Mouse (Mus musculus) kidney, postnatal 0 days (tissue): Measurements from ENCODE around the gene Coro1c. TPM values are rescaled to one million over a fixed set of nuclear protein-coding genes. Genes with fewer than 3 reads are reported as not detected.
A peak's percentile ranks its signal among the peaks of the same experiment; 100 is the strongest.

Experiments used
- ATAC-seq: fragments of 200-750 bp; cut with Nextera tagmentation; replicated peaks from 2 replicates; pipeline ENCODE4 v1.8.0; 2017; ENCODE audit warnings: low read depth, moderate number of reproducible peaks, moderate TSS enrichment, moderate library complexity; ENCODE audit not compliant: low FRiP score
- DNase-seq: peaks from one replicate; pipeline ENCODE4 v3.0.0-alpha.2; 2016; ENCODE audit warnings: low spot score
- H3K27ac ChIP-seq: fragments of 300-500 bp; sonication (generic); 2 replicates; pipeline ENCODE4 v1.5.1; 2014; ENCODE audit warnings: mild to moderate bottlenecking
- H3K27me3 ChIP-seq: fragments of 300-500 bp; sonication (generic); 2 replicates; pipeline ENCODE4 v1.6.1; 2014; ENCODE audit warnings: low read length, mixed read lengths; ENCODE audit not compliant: insufficient read depth
- H3K36me3 ChIP-seq: fragments of 300-500 bp; sonication (generic); 2 replicates; pipeline ENCODE4 v1.6.1; 2014; ENCODE audit warnings: low read length, mixed read lengths; ENCODE audit not compliant: insufficient read depth
- H3K4me1 ChIP-seq: fragments of 300-500 bp; sonication (generic); replicated peaks from 2 replicates; pipeline ENCODE4 v1.6.1; 2014; ENCODE audit warnings: antibody characterized with exemption, low read length, mixed read lengths; ENCODE audit not compliant: insufficient read depth
- H3K4me2 ChIP-seq: fragments of 300-500 bp; sonication (generic); 2 replicates; pipeline ENCODE4 v1.6.1; 2014; ENCODE audit warnings: mild to moderate bottlenecking, low read length, moderate library complexity, mixed read lengths
- H3K4me3 ChIP-seq: fragments of 300-500 bp; sonication (generic); replicated peaks from 2 replicates; pipeline ENCODE4 v1.5.1; 2014; ENCODE audit warnings: low read depth, low read length
- H3K9ac ChIP-seq: fragments of 300-500 bp; sonication (generic); 2 replicates; pipeline ENCODE4 v1.6.1; 2014; ENCODE audit warnings: low read depth, low read length
- H3K9me3 ChIP-seq: fragments of 300-500 bp; sonication (generic); replicated peaks from 2 replicates; pipeline ENCODE4 v1.6.1; 2016; ENCODE audit warnings: low read length, inconsistent platforms, mixed read lengths
- CTCF ChIP-seq: IDR thresholded peaks from 2 replicates; pipeline ENCODE4 v1.5.1; 2016; ENCODE audit warnings: antibody characterized with exemption, low read depth, mild to moderate bottlenecking, moderate library complexity
- WGBS: fragments of 180-500 bp; shearing (Covaris S2); extraction: QIAGEN DNeasy Blood & Tissue Kit; methylation state at CpG from one replicate; pipeline ENCODE4 v1.1.7; 2014; 5-methylcytosine and 5-hydroxymethylcytosine counted together
- polyA plus RNA-seq: library from polyadenylated mRNA; unstranded; fragments of >200 nt; fragmentation: Nextera tagmentation; extraction: Ambion mirVana; gene quantifications from 2 replicates; pipeline ENCODE4 v1.2.1, GENCODE M21; 2015

The Coro1c gene
- polyA plus RNA-seq, 1 experiment from 2014 or later: 69.5 TPM

GRCm38 (mm10) chr5:113864992-113865391 lies 43.6 kb downstream of the Coro1c start:
- Histone ChIP-seq H3K27me3 (no peaks in the 10 kb centered on the region), H3K4me1 (peaks cover 9% of the 10 kb centered on the region), H3K9ac (no peak overlapping the region), H3K4me2 (no peak overlapping the region), H3K36me3 (peaks cover 13% of the 10 kb centered on the region), H3K9me3 (no peaks in the 10 kb centered on the region), H3K27ac (no peak overlapping the region), H3K4me3 (no peak overlapping the region)
- 88% methylated on average over 6 of the region's 6 CpGs for WGBS
- ATAC-seq (no peak), DNase-seq (no peak)
- TF ChIP-seq CTCF: no peak

GRCm38 (mm10) chr5:113863994-113864393 lies 44.6 kb downstream of the Coro1c start:
- 94% methylated on average over 12 of the region's 12 CpGs for WGBS
- no peaks in the 10 kb centered on the region for H3K9me3 ChIP-seq
- no peak overlapping the region for H3K9ac ChIP-seq
- H3K4me3 ChIP-seq: no peak overlapping the region
- no peak for DNase-seq
- H3K27me3 ChIP-seq: no peaks in the 10 kb centered on the region
- H3K36me3 ChIP-seq: peaks cover 13% of the 10 kb centered on the region
- H3K4me2 ChIP-seq: no peak overlapping the region
- no peak for TF ChIP-seq CTCF
- H3K4me1 ChIP-seq: peaks cover 11% of the 10 kb centered on the region
- no peak for ATAC-seq
- no peak overlapping the region for H3K27ac ChIP-seq

GRCm38 (mm10) chr5:113862418-113862817 lies 46.1 kb downstream of the Coro1c start:
- Histone ChIP-seq H3K36me3 (peaks cover 13% of the 10 kb centered on the region), H3K4me3 (no peak overlapping the region), H3K4me1 (0 out of 2 replicates have a peak, but pooled peaks cover 8% of the 10 kb centered on the region), H3K4me2 (no peak overlapping the region), H3K9me3 (no peaks in the 10 kb centered on the region), H3K9ac (no peak overlapping the region), H3K27ac (no peak overlapping the region), H3K27me3 (no peaks in the 10 kb centered on the region)
- WGBS: 87% methylated on average over 4 of the region's 4 CpGs
- ATAC-seq (no peak), DNase-seq (no peak)
- no peak for TF ChIP-seq CTCF

GRCm38 (mm10) chr5:113861294-113861693 lies 47.3 kb downstream of the Coro1c start:
- Histone ChIP-seq H3K9ac (no peak overlapping the region), H3K36me3 (peaks cover 13% of the 10 kb centered on the region), H3K4me3 (no peak overlapping the region), H3K27ac (no peak overlapping the region), H3K9me3 (no peaks in the 10 kb centered on the region), H3K4me1 (0 out of 2 replicates have a peak, but pooled peaks cover 12% of the 10 kb centered on the region), H3K4me2 (no peak overlapping the region), H3K27me3 (no peaks in the 10 kb centered on the region)
- peak; percentile 60 for TF ChIP-seq CTCF
- WGBS: 96% methylated on average over 8 of the region's 8 CpGs
- DNase-seq: no peak
- no peak for ATAC-seq

- Histone ChIP-seq H3K27me3 (no peaks in the 10 kb centered on the region), H3K9me3 (no peaks in the 10 kb centered on the region), H3K36me3 (peaks cover 6% of the 10 kb centered on the region; the same call in 1 of the 2 replicates), H3K4me2 (no peak overlapping the region), H3K4me1 (0 out of 2 replicates have a peak, but pooled peaks cover 15% of the 10 kb centered on the region), H3K9ac (no peak overlapping the region), H3K27ac (0 out of 2 replicates have a peak overlapping the region, but pooled peaks have one; percentile 0), H3K4me3 (no peak overlapping the region)
- DNase-seq: peak; percentile 44
- WGBS: 48% methylated on average over 5 of the region's 5 CpGs
- TF ChIP-seq CTCF: no peak
- ATAC-seq: no peak
Observed at GRCm38 (mm10) chr5:113858971-113859370, 49.6 kb downstream of the Coro1c start.

GRCm38 (mm10) chr5:113858550-113858949 lies 50.0 kb downstream of the Coro1c start:
- H3K4me1 ChIP-seq: 0 out of 2 replicates have a peak, but pooled peaks cover 15% of the 10 kb centered on the region
- H3K9ac ChIP-seq: no peak overlapping the region
- DNase-seq: no peak
- no peak overlapping the region for H3K4me2 ChIP-seq
- H3K36me3 ChIP-seq: 0 out of 2 replicates have a peak, but pooled peaks cover 3% of the 10 kb centered on the region
- no peak overlapping the region for H3K4me3 ChIP-seq
- H3K27ac ChIP-seq: no peak overlapping the region
- no peaks in the 10 kb centered on the region for H3K27me3 ChIP-seq
- ATAC-seq: no peak
- WGBS: 75% methylated on average over 10 of the region's 10 CpGs
- no peak for TF ChIP-seq CTCF
- no peaks in the 10 kb centered on the region for H3K9me3 ChIP-seq

- H3K9ac ChIP-seq: no peak overlapping the region
- ATAC-seq (no peak), DNase-seq (no peak)
- H3K27me3 ChIP-seq: no peaks in the 10 kb centered on the region
- H3K9me3 ChIP-seq: no peaks in the 10 kb centered on the region
- peak; percentile 40; the same call in 1 of the 2 replicates for TF ChIP-seq CTCF
- 0 out of 2 replicates have a peak, but pooled peaks cover 15% of the 10 kb centered on the region for H3K4me1 ChIP-seq
- 0 out of 2 replicates have a peak, but pooled peaks cover 3% of the 10 kb centered on the region for H3K36me3 ChIP-seq
- WGBS: 56% methylated on average over 8 of the region's 8 CpGs
- no peak overlapping the region for H3K27ac ChIP-seq
- H3K4me3 ChIP-seq: no peak overlapping the region
- no peak overlapping the region for H3K4me2 ChIP-seq
Observed at GRCm38 (mm10) chr5:113857631-113858030, 50.9 kb downstream of the Coro1c start.
